Mouse (Mus musculus) cortical plate, adult 2 months (tissue): ENCODE data around the gene Gpatch2l. TPM values are rescaled to one million over a fixed set of nuclear protein-coding genes. Genes with fewer than 3 reads are reported as not detected.
A peak's percentile ranks its signal among the peaks of the same experiment; 100 is the strongest.

Source experiments
- H3K27ac ChIP-seq: fragments of 200-500 bp; 2 replicates; pipeline ENCODE4 v1.5.1; 2012; ENCODE audit warnings: low read length, control low read depth, inconsistent platforms; ENCODE audit not compliant: insufficient read depth
- H3K4me1 ChIP-seq: fragments of 200-500 bp; 2 replicates; pipeline ENCODE4 v1.6.1; 2011; ENCODE audit warnings: low read length; ENCODE audit not compliant: control insufficient read depth, insufficient read depth
- H3K4me3 ChIP-seq: fragments of 200-500 bp; 2 replicates; pipeline ENCODE4 v1.5.1; 2011; ENCODE audit warnings: mild to moderate bottlenecking, low read length, control low read depth; ENCODE audit not compliant: insufficient read depth
- CTCF ChIP-seq: fragments of 200-500 bp; IDR thresholded peaks from 2 replicates; pipeline ENCODE4 v1.5.1; 2011; ENCODE audit warnings: mild to moderate bottlenecking, control low read depth, low read length; ENCODE audit not compliant: insufficient read depth; ENCODE audit errors: extremely low read depth
- POLR2A ChIP-seq: fragments of 200-500 bp; IDR thresholded peaks from 2 replicates; pipeline ENCODE4 v1.6.1; 2011; ENCODE audit warnings: mild to moderate bottlenecking, low read length, control low read depth; ENCODE audit not compliant: insufficient read depth; ENCODE audit errors: extremely low read depth
- polyA plus RNA-seq: library from polyadenylated mRNA; depleted of rRNA; stranded (reverse); fragments of >200 nt; gene quantifications from 2 replicates; pipeline ENCODE4 v1.2.3, GENCODE M21; 2012; rRNA removed

Gene Gpatch2l
- 21.2 and 21.3 TPM in 2 replicates for polyA plus RNA-seq

DNA sequence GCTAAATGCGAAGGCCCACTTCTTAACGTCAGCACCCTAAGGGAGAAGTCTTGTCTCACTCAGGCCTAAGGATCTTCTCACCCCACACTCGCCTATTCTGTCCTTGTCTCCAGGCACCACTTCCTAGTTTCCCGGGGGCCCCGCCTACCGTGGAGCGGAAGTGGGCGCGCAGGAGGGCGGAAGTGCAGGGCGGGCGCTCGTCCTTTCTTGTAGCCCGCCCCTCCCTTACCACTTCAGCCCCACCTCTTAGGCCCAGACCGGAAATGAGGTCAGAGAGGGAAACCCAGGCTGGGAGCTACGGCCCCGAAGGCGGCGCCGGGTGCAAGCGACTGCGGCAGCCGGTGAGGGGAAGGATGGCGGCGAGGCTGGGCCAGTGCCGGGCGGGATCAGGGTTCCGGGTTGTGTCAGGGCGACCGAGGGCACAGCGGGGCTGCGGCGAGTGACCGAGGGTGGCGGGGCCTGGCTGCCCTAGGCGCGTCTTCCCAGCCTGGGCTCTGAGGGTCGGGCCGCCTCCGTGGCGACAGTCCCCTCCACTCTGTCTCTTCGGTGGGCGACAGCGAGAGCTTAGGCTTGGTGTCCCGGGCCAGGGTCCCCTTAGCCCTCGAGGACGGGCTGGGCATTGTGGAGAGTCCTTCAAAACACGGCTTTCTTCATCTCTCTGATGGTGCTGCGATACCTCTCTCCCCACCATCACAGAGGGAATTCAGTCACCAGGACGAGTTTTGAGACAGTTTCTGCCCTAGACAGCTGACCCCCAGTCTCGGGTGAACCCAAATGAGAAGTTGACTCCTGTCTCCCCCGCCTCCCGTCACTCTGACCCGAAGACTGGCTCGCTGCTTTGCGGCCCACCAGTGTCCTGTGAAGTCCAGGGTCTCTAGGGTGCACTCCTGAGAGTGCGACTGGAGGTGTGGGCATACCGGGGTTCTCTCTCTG is at the start of gene Gpatch2l:
Gene Gpatch2l (plus strand): TSS at position 255 of the 933 bp plus-strand sequence.
- Histone ChIP-seq H3K4me1 (peaks cover 12% of the 10 kb centered on the region), H3K27ac (0 out of 2 replicates have a peak within 1 kb of the TSS, but pooled peaks have one; percentile 53), H3K4me3 (peak within 1 kb of the TSS; percentile 76)
- TF ChIP-seq CTCF (no peak), POLR2A (no peak; the same call in none of the 2 replicates)

DNA sequence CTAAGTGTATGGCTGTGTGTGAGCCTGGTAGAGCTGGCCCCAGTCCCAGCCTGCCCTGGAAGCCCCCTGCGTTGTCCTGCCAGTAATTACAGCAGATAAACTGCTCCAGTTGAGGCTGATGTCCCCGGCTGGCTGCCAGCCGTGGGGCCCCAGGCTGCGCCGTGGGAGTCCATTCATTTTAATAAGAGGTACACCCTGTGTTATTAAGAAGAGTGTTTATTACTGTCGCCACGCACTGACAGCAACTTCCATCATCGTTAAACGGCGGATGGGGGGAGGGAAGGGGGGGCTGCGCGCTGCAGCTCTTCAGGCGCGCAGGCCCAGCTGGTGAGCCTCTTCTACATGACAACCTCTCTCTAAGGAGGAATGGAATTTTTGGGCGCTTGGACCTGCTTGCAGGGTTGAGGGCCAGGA is 49.6 kb upstream of the Gpatch2l start:
- TF ChIP-seq CTCF (no peak), POLR2A (no peak)
- Histone ChIP-seq H3K27ac (no peak overlapping the region), H3K4me1 (no peaks in the 10 kb centered on the region), H3K4me3 (no peak overlapping the region)

DNA sequence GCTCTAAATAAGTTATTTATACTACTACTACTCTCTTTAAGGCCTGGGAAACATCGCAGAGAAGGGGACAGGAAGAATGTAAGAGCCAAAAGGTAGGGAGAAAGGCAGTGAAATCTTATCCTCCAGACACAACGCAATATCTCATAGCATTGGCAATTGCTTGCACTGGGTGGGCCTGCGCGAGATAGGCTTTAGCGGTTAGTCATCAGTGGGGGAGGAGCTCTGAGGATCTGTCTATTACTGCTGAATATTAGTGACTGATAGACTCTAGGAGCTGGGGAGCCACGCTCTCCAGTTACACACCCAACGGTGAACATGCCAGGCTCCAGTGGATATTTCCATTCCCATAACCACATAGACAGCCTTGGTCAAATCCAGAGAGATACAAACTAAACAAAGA is 44.7 kb upstream of the Gpatch2l start:
- Histone ChIP-seq H3K4me1 (no peaks in the 10 kb centered on the region), H3K4me3 (no peak overlapping the region), H3K27ac (no peak overlapping the region)
- TF ChIP-seq POLR2A, result no peak
- no peak for TF ChIP-seq CTCF

DNA sequence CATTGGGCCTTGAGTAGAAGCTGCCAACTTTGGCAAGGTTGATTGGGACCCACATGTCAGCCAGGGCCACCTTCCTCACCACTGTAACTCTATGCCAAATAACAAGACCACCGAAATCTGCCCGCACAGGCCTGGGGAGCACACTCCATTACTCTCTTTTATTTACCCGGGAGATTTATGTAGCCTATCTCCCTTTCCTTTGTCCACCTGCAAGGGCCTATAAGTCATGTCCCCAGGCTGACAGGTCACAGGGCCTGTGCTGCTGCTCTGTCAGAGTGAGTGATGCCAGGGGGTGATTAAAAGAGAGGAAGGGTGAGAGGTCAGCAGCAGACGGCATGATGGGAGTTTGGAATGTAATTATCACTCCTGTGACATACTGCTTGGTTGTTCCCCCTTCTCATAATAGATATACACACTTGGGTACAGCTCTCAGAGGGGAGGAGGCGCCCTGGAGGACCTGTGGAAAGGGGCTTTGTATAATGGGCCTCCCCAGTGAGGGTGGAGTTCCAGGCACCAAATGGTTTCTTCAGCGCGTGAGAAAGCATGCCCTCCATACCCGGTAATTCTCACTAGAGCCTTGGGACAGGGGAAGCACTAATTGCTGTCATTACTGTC is 38.1 kb upstream of the Gpatch2l start:
- no peak for TF ChIP-seq POLR2A
- TF ChIP-seq CTCF, result no peak
- Histone ChIP-seq H3K4me3 (no peak overlapping the region), H3K27ac (no peak overlapping the region), H3K4me1 (no peaks in the 10 kb centered on the region)

DNA sequence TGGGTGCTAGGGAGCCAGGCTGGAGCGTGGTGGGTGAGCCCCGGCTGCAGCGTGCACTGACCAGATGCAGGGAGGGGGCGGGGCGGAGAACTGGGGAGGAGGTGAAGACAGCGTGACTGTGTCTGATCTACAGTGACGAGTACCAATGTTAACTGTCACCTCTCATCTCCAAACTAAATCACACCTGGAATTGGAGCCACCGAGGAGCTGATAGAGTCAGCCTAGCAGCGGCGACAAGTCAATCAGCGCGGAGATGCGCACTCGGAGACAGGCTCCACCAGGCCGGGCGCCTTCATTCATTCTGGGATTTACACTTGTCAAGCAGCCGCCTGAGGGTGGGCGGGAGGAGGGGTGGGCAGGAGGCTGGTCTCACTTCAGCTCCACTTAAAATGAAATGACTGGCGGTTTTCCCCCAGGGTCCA is 30.5 kb upstream of the Gpatch2l start:
- no peaks in the 10 kb centered on the region for H3K4me1 ChIP-seq
- TF ChIP-seq POLR2A, result no peak
- no peak for TF ChIP-seq CTCF
- H3K27ac ChIP-seq, result no peak overlapping the region
- H3K4me3 ChIP-seq, result no peak overlapping the region

DNA sequence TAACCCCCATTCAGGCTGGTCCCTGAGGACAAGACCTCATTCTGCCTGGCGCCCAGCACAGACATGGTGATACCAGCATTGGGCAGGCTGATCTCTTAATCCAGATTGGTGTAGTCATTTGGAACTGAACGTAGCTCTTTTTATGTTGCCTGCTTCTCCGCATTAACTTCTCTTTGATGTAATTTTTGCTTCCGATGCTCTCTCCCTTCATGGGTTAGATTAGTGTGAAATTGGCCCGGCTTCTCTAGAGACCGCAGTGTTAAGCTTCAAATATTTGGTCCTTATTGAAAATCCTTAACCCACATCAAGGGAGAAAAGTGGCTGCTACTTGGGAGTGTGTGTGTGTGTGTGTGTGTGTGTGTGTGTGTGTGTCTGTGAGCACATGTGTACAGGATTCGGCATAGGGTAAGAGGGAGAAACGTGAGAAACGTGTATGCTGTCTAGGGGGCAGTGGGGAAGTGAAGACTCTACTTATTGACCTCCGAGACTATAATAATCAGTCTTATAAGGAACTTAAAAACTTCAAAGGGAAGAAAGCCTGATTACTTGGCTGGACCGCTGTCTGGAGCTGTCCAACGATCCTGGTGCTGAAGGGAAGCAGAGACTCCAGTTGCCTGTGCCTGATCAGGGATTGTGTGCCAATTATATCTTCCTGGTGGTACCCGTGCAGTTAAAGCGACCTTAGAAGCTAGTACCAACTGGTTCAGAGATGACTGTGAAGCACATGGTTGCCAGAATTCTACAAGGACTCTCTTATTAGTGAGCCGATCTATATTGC is 28.8 kb upstream of the Gpatch2l start:
- Histone ChIP-seq H3K4me1 (no peaks in the 10 kb centered on the region; the same call in 1 of the 2 replicates), H3K27ac (no peak overlapping the region), H3K4me3 (no peak overlapping the region)
- TF ChIP-seq POLR2A, result no peak
- no peak for TF ChIP-seq CTCF

DNA sequence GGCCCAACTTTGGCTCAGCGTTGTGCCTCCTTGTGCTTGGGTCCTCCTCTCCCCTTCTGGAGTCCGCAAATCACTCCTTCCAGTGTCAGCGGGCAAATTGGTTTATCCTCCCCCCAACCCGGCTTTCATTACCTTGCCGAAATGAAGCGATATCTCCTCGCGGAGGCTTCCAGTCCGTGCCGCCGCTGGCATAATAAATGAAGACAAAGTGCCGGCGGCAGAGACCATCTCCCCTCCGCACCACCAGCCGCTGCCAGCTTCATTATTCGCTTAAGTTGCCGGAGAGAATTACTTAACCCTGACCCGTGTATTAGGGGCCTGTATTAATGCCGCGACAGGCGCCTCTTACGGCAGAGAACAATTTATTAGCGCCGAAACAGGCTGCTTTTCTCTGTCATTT is 27.5 kb upstream of the Gpatch2l start:
- no peak for TF ChIP-seq CTCF
- TF ChIP-seq POLR2A, result no peak
- Histone ChIP-seq H3K4me3 (no peak overlapping the region), H3K4me1 (no peaks in the 10 kb centered on the region; the same call in 1 of the 2 replicates), H3K27ac (no peak overlapping the region)

DNA sequence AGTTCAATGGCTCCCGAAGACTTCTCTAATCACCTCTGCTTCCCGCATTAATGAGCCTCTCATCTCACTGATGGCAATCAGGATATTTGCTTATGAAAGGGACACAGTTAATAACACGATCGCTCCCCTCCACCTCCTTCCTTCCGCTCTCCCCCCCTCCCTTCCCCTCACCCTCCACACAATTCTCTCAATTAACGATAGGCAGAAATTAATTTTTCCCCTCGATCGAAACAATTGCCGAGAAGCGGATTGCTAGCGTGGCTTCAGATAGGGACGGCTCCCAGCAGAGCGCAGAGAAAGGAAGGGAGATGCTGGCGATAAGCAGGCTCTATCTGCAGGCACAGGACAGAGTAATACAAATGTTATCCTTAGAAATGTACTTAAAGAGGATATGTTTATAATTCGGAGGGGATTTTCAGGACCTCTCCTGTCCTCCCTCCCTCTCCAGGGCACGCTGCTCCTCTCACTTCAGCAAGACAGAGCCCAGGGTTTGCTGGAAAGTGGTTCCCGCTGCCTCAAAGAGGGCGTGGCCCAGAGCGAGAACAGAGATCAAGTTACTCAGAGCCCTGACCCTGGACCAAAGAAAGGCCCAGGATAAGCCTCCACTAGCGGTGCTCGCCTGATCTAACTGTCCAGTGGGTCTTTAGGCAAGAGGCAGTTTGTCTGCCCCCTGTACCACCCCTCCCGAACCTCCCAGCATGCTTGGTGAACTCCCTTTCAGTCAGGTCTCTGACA is 24.8 kb upstream of the Gpatch2l start:
- Histone ChIP-seq H3K27ac (no peak overlapping the region), H3K4me1 (no peaks in the 10 kb centered on the region; the same call in 1 of the 2 replicates), H3K4me3 (no peak overlapping the region)
- TF ChIP-seq CTCF, result no peak

DNA sequence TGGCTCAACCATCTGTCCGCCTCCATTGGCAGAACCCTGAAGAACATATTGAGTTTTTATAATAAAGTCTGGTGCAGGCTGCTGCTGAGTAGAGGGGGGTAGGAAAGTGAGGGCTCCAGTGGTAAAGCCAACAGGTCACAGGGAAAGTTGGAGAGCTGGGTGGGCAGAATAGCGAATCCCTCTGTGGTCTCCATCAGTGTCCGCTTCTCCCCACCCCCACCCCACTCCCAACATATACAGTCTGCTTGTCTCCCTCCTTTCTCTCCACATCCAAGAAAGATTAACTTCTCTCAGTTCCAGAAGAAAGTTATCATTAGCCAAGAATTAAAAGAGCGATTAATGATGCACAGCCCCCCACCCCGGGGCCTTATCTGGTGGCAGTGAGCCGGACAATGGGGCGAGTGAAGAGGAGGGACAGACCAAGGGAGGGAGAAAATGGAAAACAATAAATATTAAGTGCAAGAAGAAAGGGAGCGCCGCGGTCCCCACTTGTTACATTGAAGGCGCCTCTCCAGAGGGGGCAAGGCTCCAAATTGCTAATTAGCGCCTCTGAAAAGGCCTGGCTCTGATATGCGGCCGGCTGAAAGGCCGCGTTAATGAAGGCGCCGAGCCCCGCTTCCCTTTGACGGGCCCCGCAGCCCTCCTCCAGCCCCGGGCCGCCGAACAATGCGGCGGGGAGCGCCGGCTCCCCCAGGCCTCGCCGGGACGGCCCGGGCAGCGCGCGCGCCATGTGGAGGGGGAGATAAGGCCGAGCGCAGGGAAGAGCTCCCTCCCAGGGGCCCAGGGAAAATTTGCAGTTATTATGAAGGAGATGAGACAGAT is 21.2 kb upstream of the Gpatch2l start:
- Histone ChIP-seq H3K4me3 (no peak overlapping the region), H3K27ac (no peak overlapping the region), H3K4me1 (no peaks in the 10 kb centered on the region; the same call in 1 of the 2 replicates)
- TF ChIP-seq POLR2A, result no peak
- TF ChIP-seq CTCF, result no peak
